Mouse (Mus musculus): Measurements from ENCODE around the gene Ftl1. TPM values are rescaled to one million over a fixed set of nuclear protein-coding genes. Genes with fewer than 3 reads are reported as not detected.

The Ftl1 gene
- total and polyA plus RNA-seq, 3 experiments = 31.2 to 1,027 (median 142) TPM

DNA sequence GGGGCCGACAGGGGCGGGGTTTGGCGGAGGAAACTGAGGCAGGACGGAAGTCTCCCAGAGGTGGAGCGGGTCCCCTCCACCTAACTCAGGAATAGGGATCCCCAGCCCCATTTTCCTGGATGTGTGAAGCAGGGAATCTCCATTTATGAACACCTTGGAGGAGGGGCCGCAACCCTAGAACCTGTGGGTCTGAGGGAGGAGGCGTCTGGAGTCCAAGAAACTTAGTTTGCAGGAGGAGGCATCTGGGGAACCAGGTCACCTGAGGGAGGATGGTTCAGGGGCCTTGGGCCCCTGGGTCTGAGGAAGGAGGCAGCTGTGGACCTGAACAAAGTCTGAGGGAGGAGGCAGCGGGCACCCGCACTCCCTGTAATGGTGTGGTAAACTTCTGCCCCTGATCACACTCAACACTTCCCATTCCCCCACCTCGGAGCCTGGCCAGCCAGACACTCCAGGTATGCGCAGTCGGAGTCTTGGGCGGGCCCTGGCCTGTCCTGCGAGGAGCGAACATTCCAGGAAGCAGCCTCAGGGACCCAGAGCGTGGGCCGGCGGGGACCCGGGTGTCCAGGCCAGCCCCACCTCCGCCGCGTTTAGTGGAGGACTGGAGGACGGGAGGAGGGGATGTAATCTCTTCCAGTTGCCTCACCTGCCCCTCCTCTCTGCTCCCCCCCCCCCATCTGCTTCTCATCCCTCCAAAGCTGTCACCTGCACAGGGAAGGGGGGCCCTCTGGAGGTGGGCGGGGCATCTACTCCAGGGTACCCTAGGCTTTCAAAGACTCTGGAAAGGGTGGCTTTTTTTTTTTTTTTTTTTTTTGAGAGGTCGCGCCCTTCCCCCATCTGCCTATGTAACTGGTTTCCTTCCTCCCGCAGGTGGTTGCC is 45.6 kb downstream of the Ftl1 start:
- Histone ChIP-seq H3K36me3 (replicated peaks in 1 of 2; ENCODE audit: control insufficient read depth in 1 of 2, insufficient read depth in 1 of 2, low read length in 1 of 2) (peaks cover 4 to 5% of the 10 kb centered on the region in 2 experiments), H3K4me1 (ENCODE audit: control insufficient read depth in 1 of 2, insufficient read depth in 2 of 2) (peaks cover 7 to 27% of the 10 kb centered on the region in 2 experiments; a peak in 3 of 4 replicates), H3K9ac (ENCODE audit: insufficient read depth, low read depth) (peak overlapping the region; percentile 45; the same call in 1 of the 2 replicates), H3K27me3 (replicated peaks) (peaks cover 40% of the 10 kb centered on the region), H3K27ac (ENCODE audit: insufficient read depth, low read depth) (no peak overlapping the region), H3K4me2 (ENCODE audit: insufficient read depth, low read depth, poor library complexity, severe bottlenecking) (peak overlapping the region; percentile 74), H3K79me2 (replicated peaks; ENCODE audit: control insufficient read depth, extremely low read depth, insufficient read depth, poor library complexity, severe bottlenecking) (no peaks in the 10 kb centered on the region), H3K9me3 (replicated peaks; ENCODE audit: low read length) (no peaks in the 10 kb centered on the region), H3K4me3 (replicated peaks in 1 of 3; ENCODE audit: low read depth in 2 of 3, low read length in 2 of 3, poor library complexity in 1 of 3) (peak overlapping the region; percentile 20 to 60 (median 52))
- in situ Hi-C loops (cut with MboI; ENCODE audit: low pct_ligation_motif_present, low pct_unique_long_range_greater_than_20kb, low sequenced_read_pairs) (no loop called here), dilution Hi-C loops (cut with MboI; ENCODE audit: extremely low pct_ligation_motif_present, extremely low pct_unique_long_range_greater_than_20kb, low sequenced_read_pairs) (no loop called here)
- DNase-seq (ENCODE audit: extremely low read depth) = no peak
- TF ChIP-seq CHD1 (IDR thresholded peaks at IDR 0.05; ENCODE audit: low read depth, low read length) = no peak
- TF ChIP-seq SMC3 (IDR thresholded peaks at IDR 0.05; ENCODE audit: low read depth, low read length) = no peak
- TF ChIP-seq PAX5 (IDR thresholded peaks at IDR 0.05; ENCODE audit: low read length) = no peak
- TF ChIP-seq ZKSCAN1 (IDR thresholded peaks at IDR 0.05; ENCODE audit: borderline replicate concordance, low read depth, low read length) = no peak
- TF ChIP-seq KAT2A (IDR thresholded peaks at IDR 0.05; ENCODE audit: insufficient replicate concordance, low read length) = no peak
- TF ChIP-seq POLR2A (IDR thresholded peaks at IDR 0.05; ENCODE audit: low read depth, low read length) = no peak
- no peak for TF ChIP-seq POLR2AphosphoS2 (IDR thresholded peaks at IDR 0.05; ENCODE audit: low read depth, low read length)
- TF ChIP-seq NRF1 (IDR thresholded peaks at IDR 0.05; ENCODE audit: low read depth, low read length) = no peak
- no peak for TF ChIP-seq RCOR1 (conservative IDR thresholded peaks at IDR 0.05; ENCODE audit: low read depth, low read length)
- no peak for TF ChIP-seq MAZ (IDR thresholded peaks at IDR 0.05; ENCODE audit: low read depth, low read length)
- TF ChIP-seq GABPA (IDR thresholded peaks at IDR 0.05; ENCODE audit: insufficient replicate concordance, low read depth, low read length) = no peak
- TF ChIP-seq USF2 (conservative IDR thresholded peaks at IDR 0.05; ENCODE audit: low read depth, low read length) = no peak
- TF ChIP-seq MAX (IDR thresholded peaks at IDR 0.05; ENCODE audit: low read length) = no peak
- TF ChIP-seq JUN (IDR thresholded peaks at IDR 0.05; ENCODE audit: insufficient read depth, low read depth, low read length) = no peak
- TF ChIP-seq CTCF (conservative IDR thresholded peaks at IDR 0.05 in 1 of 2, IDR thresholded peaks at IDR 0.05 in 1 of 2; ENCODE audit: low read depth in 2 of 2, low read length in 2 of 2) = no peak
- TF ChIP-seq SIN3A (IDR thresholded peaks at IDR 0.05; ENCODE audit: low read length) = no peak
- TF ChIP-seq BHLHE40 (IDR thresholded peaks at IDR 0.05; ENCODE audit: low read depth, low read length) = no peak
- TF ChIP-seq USF1 (IDR thresholded peaks at IDR 0.05; ENCODE audit: low read depth, low read length) = no peak
- no peak for TF ChIP-seq ETS1 (conservative IDR thresholded peaks at IDR 0.05; ENCODE audit: low read depth, low read length)
- TF ChIP-seq TCF12 (IDR thresholded peaks at IDR 0.05; ENCODE audit: low read depth, low read length) = 0 out of 2 replicates have a peak, but pooled peaks have one; percentile 1
- TF ChIP-seq EP300 (IDR thresholded peaks at IDR 0.05; ENCODE audit: low read length) = no peak
- no peak for TF ChIP-seq RAD21 (IDR thresholded peaks at IDR 0.05; ENCODE audit: low read depth, low read length)
- TF ChIP-seq ELF1 (IDR thresholded peaks at IDR 0.05; ENCODE audit: low read depth, low read length) = 0 out of 2 replicates have a peak, but pooled peaks have one; percentile 19
- TF ChIP-seq MXI1 (IDR thresholded peaks at IDR 0.05; ENCODE audit: low read depth, low read length) = 0 out of 2 replicates have a peak, but pooled peaks have one; percentile 2
- peak; percentile 10 for TF ChIP-seq NELFE (IDR thresholded peaks at IDR 0.05; ENCODE audit: low read depth, low read length)
- TF ChIP-seq ZNF384 (IDR thresholded peaks at IDR 0.05; ENCODE audit: low read depth, low read length) = peak; percentile 24; the same call in 1 of the 2 replicates

All from CH12.LX (cell line).